Mouse (Mus musculus) small intestine, adult 2 months (tissue): ENCODE data around the gene Cdc123.

Source experiments
- CTCF ChIP-seq: fragments of 200-500 bp; IDR thresholded peaks from 2 replicates; pipeline ENCODE4 v1.5.1; 2012; ENCODE audit warnings: low read depth, mild to moderate bottlenecking, control low read depth, inconsistent platforms, low read length, moderate library complexity, mixed read lengths; ENCODE audit not compliant: insufficient replicate concordance, insufficient read length; ENCODE audit errors: extremely low read depth
- POLR2A ChIP-seq: fragments of 200-500 bp; IDR thresholded peaks from 2 replicates; pipeline ENCODE4 v1.6.1; 2012; ENCODE audit warnings: low read depth, mild to moderate bottlenecking, control low read depth, inconsistent platforms, low read length, moderate library complexity

GRCm38 (mm10) chr2:5894296-5894695 lies 49.3 kb upstream of the Cdc123 start:
- no peak for TF ChIP-seq POLR2A
- no peak for TF ChIP-seq CTCF
